Mouse (Mus musculus): ENCODE measurements around the gene Tmem88b.
"Not testable (repeated sequence)": the region's sequence is repeated elsewhere in the genome, so short reads cannot be mapped to it uniquely, and the experiment has no call there.

Gene Tmem88b

GRCm38 (mm10) chr4:155785819-155786218 is at the start of gene Tmem88b:
Gene Tmem88b, minus strand, starts transcription at chr4:155785874.
- no peak for DNase-seq

- DNase-seq = peak; percentile 69
These were observed 48.2 kb upstream of the Tmem88b start for GRCm38 (mm10) chr4:155833836-155834235.

DNA sequence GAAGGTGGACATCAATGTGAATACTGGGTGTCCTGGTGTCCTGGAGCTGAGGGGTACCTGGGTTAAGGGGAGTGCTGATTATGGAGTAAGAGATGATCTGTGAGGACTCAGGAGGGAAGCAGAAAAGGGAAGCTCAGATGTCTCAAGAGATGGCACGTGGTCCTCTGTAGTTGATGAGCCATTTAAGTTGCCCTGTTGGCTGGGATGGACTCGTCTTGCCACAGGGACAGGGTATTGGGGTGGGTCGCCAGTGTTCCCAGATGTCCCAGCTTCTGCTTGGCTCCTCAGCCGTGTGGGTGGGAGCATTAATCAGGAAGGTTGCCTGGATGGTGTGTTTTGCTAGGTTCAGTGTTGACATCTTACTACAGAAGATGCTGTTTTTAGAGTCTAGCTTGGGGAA is 47.6 kb upstream of the Tmem88b start:
- peak; percentile 32 for DNase-seq

- DNase-seq = peak; percentile 67
These were observed 46.6 kb upstream of the Tmem88b start for GRCm38 (mm10) chr4:155832321-155832720.

- DNase-seq = no peak
These were observed 46.2 kb upstream of the Tmem88b start for GRCm38 (mm10) chr4:155831831-155832230.

DNA sequence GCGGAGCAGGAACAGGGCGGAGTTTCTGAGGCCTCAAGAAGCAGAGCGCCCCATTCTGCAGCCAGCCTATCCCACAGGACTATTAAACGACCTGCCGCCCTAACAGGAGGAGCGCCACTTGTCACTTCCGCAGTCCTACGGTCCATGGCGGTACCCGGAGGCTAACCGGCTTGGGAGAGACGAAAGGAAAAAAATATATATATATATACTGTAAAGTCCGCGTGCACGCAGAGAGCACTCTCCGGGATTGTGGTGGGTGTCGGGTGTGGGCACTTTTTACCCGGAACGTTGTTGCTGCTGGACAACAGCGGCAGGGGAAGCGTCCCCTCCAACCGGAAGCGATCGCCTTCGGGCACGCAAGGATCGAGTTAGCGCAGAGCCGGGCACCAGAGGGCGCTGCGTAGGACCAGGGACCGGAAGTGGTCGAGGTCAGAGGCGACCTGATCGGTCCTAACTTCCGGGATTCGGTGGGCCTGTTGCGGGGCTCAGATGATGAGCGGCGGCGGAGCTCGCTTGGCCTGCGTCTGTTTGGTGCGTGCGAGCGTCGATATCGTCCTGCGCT is 45.6 kb upstream of the Tmem88b start, which contains the start of gene Aurkaip1:
TSS of gene Aurkaip1 (plus strand) at position 68 of the 562 bp plus-strand sequence.
- peak; percentile 95 for DNase-seq

GRCm38 (mm10) chr4:155830596-155830995 is 44.9 kb upstream of the Tmem88b start:
- no peak for DNase-seq

- DNase-seq = peak; percentile 29
These were observed 44.2 kb upstream of the Tmem88b start for GRCm38 (mm10) chr4:155829866-155830265.

DNA sequence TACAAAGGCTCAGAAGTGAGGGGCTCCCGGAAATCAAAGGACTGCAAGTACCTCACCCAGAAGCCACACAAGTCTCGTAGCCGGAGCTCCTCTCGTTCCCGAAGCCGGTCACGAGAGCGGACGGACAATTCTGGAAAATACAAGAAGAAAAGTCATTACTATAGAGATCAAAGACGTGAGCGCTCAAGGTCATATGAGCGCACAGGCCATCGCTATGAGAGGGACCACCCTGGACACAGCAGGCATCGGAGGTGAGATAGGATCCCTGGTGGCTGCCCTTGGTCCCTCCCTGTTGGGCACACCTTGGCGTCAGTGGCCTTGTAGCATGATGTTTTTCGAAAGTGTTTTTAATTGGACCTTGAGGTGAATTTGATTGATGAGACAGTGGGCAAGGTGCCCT is 37.8 kb upstream of the Tmem88b start:
- DNase-seq = no peak

DNA sequence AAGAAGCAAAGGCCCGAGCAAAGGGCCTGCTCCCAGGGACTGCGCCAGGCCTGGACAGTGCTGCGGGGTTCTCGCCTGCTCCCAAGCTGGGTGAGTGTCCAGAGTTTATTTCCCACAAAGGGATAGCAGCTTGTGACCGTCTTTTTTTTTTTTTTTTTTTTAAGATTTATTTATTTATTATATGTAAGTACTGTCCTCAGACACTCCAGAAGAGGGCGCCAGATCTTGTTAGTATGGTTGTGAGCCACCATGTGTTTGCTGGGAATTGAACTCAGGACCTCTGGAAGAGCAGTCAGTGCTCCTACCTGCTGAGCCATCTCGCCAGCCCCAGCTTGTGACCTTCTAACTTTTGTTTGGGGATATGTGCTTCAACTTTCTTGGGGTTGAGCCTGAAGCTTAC is 35.4 kb upstream of the Tmem88b start:
- no peak for DNase-seq

- no peak for DNase-seq
These were observed 31.9 kb upstream of the Tmem88b start for GRCm38 (mm10) chr4:155817533-155817932.

- DNase-seq = no peak
These were observed 27.0 kb upstream of the Tmem88b start for GRCm38 (mm10) chr4:155812665-155813181.

DNA sequence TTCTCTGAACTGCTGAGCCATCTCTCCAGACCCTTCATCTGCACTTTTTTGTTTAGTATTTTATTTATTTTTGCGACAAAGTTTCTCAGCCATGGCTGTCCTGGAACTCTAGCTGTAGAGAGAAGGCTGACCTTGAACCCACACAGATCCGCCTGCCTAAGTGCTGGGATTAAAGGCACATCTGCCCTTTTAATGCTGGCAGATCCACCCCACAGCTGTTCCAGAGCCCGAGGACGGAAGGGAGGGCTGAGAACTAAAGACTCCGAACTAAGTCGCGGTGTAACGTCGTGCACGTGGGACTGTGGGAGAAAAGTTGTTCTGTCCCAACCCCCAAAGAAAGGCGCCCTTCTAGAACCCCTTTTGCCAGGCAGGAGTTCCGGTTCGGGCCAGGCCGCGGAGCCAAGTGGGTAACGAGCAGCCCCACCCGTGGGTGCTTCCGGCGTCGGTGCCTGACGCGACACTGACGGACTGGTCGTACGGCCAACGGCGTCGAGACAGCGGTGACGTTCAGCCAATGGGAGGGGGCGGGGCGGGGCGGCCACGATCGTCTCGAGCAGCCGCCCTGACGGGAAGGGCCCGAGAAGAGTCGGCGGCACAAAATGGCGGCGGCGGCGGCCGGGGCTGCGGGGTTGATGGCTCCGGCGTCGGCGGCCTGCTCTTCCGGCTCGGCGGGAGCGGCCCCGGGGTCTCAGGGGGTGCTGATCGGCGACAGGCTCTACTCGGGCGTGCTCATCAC is 26.4 kb upstream of the Tmem88b start, which contains the start of gene Ccnl2:
TSS of gene Ccnl2 (plus strand) at position 561 of the 736 bp plus-strand sequence.
- DNase-seq = peak; percentile 94

DNA sequence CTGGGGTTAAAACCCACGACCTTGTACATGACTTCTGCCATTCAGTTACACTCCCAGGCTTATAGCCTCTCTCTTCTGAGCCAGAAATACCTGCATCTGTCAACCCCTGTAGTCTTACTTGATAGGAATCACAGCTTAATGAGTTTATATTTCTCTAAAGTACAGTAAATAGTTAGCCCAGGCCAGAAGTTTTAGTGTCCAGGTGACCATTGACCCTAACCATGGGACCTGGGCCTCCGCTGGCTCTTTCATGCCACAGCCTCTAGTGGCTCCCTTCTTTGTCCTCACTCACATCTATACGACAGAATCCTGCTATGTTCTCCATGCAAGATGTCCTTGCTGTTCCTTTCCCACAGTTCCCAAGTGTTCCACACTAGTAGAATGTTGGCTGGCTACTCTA is 22.2 kb upstream of the Tmem88b start:
- DNase-seq = no peak

GRCm38 (mm10) chr4:155803340-155804041 is 17.8 kb upstream of the Tmem88b start:
- DNase-seq = peak; percentile 93

GRCm38 (mm10) chr4:155802741-155803339 is 17.2 kb upstream of the Tmem88b start, which contains the start of gene Mrpl20:
Gene Mrpl20, plus strand, starts transcription at chr4:155802878.
- no peak for DNase-seq

- DNase-seq = no peak
These were observed 16.4 kb upstream of the Tmem88b start for GRCm38 (mm10) chr4:155802075-155802474.

DNA sequence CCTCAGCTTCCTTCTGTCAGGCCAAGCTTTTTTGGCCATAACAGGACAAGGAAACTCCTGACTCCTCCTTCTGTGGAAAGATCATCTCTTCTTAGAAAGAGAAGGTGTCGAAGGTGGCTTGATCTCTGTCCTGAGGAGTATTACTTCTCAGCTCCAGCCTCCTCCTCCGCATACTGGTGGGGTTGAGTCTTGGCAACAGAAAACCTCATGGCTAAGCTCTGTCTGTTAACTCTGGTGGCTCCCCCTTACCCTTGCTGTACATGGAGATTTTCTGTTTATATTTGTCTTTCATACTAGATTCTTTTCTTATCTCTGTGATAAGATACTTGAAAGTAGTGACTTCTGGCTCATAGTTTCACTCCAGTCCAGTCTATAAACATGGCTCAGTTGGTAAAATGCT is 8.1 kb upstream of the Tmem88b start:
- no peak for DNase-seq

DNA sequence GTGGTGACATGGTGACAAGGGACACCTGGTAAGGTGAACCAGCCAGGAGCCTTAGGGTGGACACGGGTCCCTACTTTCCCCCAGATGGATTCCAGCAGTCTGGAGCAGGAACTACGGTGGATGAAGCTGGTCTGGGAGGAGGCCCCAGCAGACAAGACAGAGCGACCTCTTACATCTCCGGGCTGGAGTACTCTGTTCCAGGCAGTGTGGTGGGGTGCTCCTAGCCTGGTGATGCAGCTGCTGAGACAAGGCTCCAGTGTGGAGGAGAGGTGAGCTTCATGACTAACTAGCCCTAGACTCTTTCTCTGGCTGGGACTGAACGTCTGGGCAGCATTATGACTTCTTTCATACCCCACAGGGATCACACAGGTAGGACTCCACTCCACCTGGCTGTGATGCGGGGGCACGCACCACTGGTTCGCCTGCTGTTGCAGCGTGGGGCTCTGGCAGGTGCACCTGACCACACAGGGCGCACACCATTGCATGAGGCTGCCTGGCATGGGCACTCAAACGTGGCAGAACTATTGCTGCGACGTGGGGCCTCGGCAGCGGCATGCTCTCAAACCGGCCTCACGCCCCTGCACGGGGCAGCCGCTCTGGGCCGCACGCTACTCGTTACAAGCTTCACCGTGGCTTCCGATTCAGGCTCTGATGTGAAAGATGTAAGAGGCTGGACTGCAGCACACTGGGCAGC is 5.7 kb upstream of the Tmem88b start:
- no peak for DNase-seq

- no peak for DNase-seq
These were observed 5.0 kb upstream of the Tmem88b start for GRCm38 (mm10) chr4:155790650-155791161.

GRCm38 (mm10) chr4:155790021-155790489 is 4.4 kb upstream of the Tmem88b start, which contains the start of gene Ankrd65:
Gene Ankrd65, plus strand, starts transcription at chr4:155790439.
- no peak for DNase-seq

DNA sequence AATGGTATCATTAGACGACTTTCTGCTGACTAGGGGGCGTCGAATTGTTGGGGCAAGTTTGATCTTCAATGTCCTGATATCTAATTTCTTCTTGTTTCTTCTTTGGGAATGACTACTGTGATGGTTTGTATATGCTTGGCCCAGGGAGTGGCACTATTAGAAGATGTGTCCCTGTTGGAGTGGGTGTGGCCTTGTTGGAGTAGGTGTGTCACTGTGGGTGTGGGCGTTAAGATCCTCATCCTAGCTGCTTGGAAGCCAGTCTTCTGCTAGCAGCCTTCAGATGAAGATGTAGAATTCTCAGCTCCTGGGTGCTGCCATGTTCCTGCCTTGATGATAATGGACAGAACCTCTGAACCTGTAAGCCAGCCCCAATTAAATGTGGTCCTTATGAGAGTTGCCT is 3.2 kb upstream of the Tmem88b start:
- not testable (repeated sequence) for DNase-seq

All from cerebellum, adult 9-11 months (tissue).